Mouse (Mus musculus) liver, adult (tissue): Measurements from ENCODE around the gene Mogat2.

Source experiments
- GATA4 ChIP-seq: IDR thresholded peaks from 2 replicates; pipeline ENCODE4 v1.6.1; 2014; ENCODE audit warnings: mild to moderate bottlenecking, low read length; ENCODE audit not compliant: insufficient replicate concordance

Mogat2 gene

GRCm38 (mm10) chr7:99217338-99218074 is 20.9 kb downstream of the Mogat2 start:
- no peak for TF ChIP-seq GATA4

- TF ChIP-seq GATA4 = no peak
These were observed 23.0 kb downstream of the Mogat2 start for GRCm38 (mm10) chr7:99215347-99215855.

- no peak for TF ChIP-seq GATA4
These were observed 23.7 kb downstream of the Mogat2 start for GRCm38 (mm10) chr7:99214621-99215185.

DNA sequence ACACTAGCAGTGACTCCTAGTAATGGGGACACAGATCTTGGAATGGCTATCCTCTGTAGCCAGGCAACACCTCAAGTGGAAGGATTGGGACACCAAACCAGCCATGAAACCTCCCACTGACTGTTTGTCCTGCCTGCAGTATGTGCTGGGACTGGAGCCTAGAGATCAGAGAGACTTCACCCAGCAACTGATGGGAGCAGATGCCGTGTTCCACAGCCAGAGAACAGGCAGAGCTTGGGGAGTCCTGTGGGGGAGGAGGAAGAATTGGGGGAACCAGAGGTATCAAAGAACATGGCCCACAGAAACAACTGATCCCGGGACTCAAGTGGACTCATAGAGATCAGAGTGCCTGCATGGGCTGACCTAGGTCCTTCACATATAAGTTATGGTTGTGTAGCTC is 24.7 kb downstream of the Mogat2 start:
- TF ChIP-seq GATA4 = no peak

DNA sequence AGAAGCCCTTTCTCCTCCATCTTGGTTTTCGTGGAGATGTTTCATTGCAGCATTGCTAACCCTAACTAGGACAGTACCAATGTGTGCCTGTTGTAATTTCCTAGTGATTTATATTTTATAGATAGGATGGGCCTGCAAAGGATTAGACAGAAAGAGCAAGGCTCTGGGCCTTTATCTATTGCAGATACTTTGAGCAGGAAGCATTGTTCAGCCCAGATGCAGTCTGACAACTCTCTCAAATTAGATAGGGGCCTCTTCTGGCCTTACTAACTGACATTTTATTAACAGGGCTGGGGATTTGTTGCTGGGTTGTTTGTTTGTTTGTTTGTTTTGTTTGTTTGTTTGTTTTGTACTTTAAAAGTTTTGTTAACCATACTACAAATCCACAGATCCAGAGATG is 25.4 kb downstream of the Mogat2 start:
- no peak for TF ChIP-seq GATA4

GRCm38 (mm10) chr7:99208704-99209103 is 29.7 kb downstream of the Mogat2 start:
- peak; percentile 91 for TF ChIP-seq GATA4

- TF ChIP-seq GATA4 = 0 out of 2 replicates have a peak, but pooled peaks have one; percentile 6
These were observed 32.1 kb downstream of the Mogat2 start for GRCm38 (mm10) chr7:99206364-99206763.

DNA sequence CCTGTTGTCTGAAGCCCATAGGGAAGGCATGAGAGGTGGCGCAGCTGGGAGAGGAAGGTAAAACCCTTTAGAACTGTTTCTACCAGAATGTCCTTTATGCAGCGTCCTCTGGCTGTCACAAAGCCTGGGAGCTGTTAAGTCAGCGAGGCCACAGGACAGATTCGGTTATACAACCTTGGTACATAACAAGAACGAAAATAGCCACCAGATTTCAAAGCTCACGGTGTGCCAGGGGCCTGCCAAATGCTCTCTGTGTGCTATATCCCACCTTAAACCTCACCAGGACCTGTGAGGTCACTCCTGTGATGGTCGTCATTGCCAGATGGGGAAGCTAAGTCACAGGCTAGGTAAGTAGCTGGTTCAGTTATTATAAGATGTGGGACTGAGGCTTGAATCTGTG is 36.3 kb downstream of the Mogat2 start:
- no peak for TF ChIP-seq GATA4

- TF ChIP-seq GATA4 = no peak
These were observed 38.1 kb downstream of the Mogat2 start for GRCm38 (mm10) chr7:99200290-99200689.

DNA sequence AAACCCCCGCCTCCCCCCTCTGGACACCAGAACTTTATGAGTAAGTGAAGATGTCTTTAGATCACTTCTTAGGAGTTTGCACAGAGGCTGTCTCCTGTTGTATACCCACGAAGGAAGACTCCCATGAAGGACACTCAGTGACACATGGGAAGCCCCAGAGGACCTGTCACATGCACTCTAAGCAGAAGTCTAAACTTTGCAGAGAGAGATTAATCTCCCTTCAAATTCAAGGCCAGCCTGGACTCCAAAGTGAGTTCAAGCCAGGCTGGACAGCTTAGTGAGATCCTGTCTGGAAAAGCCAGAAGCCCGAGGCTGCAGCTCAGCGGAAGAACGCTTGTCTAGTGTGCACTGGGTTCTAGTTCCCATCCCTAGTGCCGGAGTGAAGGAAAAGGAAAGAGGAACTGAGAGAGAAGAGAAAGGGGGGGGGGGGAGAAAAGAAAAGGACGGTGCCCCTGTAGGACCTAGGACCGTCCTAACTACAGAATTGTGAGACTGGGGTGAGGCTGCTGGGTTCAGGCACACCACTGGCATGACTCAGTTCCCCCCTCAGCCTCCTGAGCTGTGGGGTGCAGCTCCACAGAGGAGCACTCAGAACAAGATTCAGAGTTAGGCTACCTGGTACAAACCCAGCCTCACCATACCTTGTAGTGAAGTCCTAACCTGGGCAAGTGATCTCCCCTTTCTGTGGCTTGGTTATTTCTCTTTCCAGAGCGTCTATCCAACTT is 38.8 kb downstream of the Mogat2 start:
- no peak for TF ChIP-seq GATA4

- no peak for TF ChIP-seq GATA4
These were observed 39.6 kb downstream of the Mogat2 start for GRCm38 (mm10) chr7:99198811-99199210.

DNA sequence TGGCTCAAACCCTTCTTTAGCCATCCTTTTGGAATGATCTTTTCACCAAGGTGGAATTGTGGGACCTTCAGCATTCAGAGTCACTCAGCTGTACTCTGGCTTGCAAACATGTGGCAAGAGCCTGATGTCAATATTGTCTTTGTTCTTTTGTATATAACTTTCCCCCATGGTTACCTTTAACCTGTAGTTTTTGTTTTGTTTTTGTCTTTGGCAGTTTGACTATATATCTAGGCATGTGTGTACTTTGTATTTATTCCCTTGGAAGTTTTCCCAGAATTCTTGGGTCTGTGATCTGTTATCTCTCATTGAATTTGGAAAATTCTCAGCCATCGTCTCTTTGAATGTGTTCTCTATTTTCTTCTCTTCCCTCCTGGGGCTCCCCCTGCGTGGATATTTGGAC is 43.9 kb downstream of the Mogat2 start:
- TF ChIP-seq GATA4 = peak; percentile 43; the same call in 1 of the 2 replicates

GRCm38 (mm10) chr7:99193926-99194325 is 44.5 kb downstream of the Mogat2 start:
- TF ChIP-seq GATA4 = no peak

DNA sequence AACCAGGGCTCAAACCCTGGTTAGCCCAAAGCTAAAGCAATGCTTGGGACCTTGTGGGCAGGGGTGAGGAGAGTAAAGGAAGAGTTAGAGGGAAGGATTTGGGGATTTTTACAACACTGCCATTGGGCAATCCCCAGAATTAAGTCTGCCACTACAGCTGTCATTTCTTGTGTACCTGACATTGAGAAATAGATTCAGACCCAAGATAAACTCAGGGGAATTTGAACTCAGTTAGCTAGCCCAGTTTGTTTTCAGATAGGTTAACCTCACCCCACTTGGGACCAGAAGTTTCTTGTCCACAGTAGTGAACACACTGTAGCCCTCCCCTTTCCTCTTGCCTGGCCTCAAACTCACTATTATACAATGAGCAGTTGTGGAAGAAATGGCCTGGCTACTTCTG is 47.0 kb downstream of the Mogat2 start:
- TF ChIP-seq GATA4 = peak; percentile 95

DNA sequence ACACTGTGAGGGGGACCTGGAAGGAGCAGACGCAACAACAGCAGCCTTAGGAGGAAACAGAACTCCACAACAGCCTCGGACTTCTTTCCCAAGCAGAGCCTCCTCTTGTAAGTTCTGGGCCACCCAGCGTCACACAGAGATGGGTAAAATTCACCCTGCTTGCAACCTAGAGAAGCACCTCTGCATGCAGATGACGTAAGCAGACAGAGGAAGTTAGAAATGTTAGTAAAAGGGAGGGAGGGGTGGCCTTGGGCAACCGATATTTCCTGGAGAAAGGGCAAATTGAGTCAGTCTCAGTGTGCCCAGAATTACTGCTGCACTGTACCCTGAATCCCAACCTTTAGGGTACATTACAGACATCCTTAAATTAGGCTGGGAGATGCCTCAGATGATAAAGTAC is 48.5 kb downstream of the Mogat2 start:
- TF ChIP-seq GATA4 = no peak

DNA sequence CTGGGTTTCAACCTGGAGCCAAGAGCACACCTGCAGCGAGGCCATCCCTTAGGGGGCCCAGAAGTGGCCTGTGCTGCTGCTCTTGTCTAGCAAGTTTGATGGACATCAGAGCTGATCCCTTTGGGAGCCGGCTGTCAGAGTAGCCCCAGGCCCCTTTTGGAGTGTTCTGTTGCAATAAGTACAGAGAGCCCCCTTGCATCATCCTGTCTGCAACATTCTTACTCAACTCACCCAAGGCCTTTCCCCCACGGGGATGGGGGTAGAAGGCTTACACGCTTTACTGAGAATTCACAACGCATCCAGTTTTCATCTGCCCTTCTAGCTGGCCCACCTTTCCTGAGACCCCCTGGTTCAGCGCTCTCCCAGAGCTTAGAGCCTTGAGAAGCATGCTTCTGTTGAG is 49.8 kb downstream of the Mogat2 start:
- no peak for TF ChIP-seq GATA4
